Mouse (Mus musculus) cerebellum, adult 11-12 months (tissue): ENCODE results near the gene Lcp2.
"Not testable (repeated sequence)": the region's sequence is repeated elsewhere in the genome, so short reads cannot be mapped to it uniquely, and the experiment has no call there.

Experiments
- DNase-seq: peaks from one replicate; pipeline ENCODE4 v3.0.0; 2022

Lcp2 gene

DNA sequence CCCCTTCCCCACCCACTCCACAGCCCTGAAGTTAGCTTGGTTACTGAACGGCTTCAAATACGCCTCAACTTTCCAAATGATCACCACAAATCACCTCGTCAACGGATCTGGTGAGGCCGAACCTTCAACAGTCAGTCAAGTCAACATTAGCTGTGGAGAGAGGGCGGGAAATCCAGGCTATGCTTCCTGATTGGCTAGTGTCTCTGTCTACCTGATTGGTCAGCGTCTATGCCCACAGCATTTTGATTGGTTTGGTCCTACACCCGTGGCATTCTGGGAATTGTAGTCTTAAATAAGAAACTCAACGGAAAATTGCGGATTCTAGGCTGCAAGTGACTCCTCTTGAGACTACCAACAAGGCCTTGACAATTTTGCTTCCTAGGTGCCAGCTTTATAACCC is 51.7 kb downstream of the Lcp2 start, which contains the start of gene 4930469K13Rik:
TSS of gene 4930469K13Rik (minus strand) at position 133 of the 400 bp plus-strand sequence.
- DNase-seq = no peak

DNA sequence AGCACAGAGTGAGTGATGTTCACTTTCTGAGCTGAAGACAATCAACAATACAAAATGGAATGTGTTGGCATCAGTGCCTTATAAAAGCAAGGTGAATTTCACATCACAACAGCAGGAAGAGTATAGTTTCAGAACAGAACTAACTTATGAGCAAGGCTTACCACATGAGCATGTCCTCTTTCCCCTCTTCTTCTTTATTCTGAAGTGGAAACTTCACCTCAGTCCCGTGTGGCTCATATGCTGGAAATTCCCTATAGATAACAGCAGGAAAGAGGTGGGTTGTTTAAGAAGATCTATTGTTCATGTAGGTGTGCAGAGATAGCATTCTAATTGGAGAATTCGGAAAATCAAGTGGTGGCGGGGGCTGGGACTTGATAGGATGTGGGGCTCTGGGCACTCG is 55.1 kb downstream of the Lcp2 start:
- DNase-seq = no peak

DNA sequence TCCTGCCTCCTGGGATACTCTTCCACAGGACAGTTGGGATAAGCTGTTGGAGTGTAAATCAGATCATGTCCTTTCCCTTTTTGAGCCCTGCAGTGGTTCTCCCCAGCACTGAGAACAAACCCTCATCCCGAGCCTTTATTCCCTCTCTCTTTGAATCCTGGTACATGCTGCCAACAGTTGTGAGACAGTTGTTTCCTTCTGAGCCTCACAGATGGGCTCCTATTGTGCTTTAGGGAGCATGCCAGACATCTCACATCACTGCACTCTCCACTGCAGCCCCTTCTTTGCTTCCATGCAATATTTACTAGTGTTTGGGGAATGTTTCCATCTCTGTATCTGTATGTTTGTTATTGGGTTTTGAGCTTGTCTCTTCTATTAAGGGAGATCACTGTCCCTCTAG is 58.2 kb downstream of the Lcp2 start:
- DNase-seq = no peak

DNA sequence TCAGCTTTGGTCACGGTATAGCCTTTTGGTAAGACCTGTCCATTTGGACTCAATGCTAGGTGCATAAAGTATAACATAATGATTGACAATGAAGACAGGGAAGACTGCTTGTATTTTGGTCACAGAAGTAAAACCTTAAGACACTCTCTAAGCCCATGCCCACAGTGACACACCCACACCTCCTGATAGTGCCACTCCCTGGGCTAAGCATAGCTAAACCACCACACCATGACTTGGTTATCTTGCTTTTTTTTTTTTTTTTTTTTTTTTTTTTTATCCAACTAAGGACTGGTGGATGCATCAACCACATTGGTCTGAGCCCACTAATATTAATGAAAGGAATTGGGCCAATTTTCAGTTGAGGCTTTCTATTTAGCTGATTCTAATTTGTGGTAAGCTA is 62.5 kb downstream of the Lcp2 start:
- DNase-seq = no peak

DNA sequence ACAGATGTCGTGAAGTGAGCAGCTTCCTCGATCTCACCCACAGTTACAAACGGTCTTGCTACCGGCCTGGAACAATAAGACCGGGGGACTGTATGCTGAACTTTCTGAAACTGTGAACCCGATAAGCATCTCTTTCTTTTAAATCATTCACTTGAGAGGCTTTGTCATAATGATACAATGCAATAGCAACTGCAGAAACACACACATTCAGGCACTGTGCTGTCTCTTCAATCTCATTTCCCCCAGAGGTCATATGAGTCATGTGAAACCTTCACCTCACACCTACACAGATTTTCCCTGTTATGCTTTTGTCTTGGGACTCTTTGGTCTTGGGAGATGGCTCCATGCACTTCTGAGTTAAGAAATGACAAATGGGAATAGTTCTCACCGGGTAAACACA is 65.2 kb downstream of the Lcp2 start:
- no peak for DNase-seq

DNA sequence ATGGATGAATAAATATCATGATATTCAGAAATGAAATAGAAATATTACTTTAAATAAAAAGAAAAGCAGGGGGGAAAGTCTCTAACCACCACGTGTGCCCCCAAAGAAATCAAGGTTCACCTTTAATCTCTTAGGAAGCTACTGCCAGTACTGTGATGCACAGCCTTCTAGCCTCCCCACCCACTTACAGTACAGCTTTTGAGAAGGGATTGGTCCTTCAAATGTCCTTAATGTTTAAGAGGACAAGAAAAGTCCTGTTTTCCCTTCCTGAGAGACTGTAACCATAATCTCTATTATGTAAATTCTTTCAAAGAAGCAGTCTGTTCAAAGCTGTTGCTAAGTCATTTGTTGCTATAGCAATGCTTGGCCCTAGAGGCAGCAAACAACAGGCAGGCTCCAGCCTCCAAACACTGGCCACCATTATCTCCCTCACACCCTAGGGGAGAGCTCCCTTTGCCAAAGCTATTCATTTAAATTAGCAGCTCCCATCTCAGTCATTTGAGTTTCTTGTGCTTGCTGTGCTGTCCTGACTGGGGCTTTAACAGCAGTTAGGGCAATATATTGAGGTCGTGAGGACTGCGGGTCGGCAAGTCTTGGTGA is 66.2 kb downstream of the Lcp2 start:
- peak; percentile 13 for DNase-seq

DNA sequence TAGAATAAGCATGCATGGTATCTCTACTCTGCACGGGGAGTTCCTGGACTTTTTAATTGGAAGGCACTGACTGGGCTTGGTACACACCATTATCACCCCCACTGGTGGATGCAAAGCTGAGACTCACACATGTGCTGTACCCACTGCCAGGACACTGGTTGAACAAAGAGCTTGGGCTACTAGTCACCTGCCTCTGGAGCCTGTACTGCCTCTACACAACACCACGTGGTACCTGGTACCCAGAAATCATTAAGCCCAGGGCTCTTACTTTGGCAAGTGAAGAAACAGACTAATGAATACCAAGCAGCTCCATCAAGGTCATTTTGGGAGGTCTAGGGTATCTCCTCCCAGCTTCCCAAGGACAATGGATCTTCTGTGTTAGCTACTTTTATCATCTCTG is 67.0 kb downstream of the Lcp2 start:
- no peak for DNase-seq

DNA sequence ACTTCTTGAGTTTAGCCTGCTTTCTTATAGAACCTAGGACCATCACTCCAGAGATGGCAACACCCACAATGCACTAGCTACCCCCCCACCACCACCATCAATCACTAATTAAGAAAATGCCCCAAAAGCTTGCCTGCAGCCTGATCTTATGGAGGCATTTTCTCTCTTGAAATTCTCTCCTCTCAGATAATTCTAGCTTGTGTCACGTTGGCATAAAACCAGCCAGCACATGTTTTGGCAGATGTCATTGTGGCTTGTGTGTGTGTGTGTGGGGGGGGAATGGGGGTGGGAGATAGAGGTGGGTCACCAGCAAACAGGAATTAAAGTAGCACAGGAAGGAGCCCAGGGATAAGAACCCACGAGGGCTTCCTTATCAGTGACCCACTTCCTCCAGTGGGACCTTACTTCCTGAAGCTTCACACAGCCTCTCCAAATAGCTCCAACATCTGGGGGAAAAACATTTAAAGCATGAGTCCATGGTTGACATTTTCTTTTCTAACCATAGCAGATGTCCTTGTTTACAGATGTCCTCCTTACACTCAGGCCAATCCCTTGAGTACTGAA is 69.9 kb downstream of the Lcp2 start:
- no peak for DNase-seq

DNA sequence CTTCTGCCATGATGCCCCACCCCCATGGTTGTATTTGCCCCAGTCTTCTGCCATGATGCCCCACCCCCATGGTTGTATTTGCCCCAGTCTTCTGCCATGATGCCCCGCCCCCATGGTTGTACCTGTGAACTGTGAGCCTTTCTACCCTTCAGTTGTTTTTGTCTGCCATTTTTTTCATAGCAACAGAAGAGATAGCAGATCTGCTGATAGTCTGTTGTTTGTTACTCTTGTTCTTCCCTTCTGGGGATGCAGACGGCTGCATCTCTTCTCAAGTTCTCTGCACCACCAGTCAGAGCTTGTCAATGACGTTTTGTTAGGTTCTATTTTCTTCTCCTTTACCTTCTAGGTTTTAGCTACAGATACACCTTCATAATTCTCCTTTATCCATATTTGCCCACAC is 70.9 kb downstream of the Lcp2 start:
- DNase-seq = no peak

DNA sequence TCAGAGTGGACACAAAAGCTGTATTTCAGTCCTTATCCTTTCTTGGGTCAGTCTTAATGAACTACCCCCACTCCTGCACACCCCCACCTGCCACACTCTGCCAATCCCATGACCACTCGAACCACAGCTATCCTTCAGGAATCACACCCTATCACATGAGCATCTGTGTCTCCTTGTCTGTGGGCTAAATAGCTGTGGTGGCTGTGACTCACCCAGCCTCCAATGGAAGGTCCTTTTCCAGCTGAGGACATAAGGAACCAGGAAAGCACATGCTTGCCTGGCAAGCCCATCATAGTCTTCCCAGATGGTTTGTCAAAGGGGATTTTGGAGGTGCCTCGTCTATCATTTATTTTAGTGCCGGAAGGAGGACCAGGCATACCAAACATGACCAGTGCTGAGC is 71.6 kb downstream of the Lcp2 start:
- no peak for DNase-seq

DNA sequence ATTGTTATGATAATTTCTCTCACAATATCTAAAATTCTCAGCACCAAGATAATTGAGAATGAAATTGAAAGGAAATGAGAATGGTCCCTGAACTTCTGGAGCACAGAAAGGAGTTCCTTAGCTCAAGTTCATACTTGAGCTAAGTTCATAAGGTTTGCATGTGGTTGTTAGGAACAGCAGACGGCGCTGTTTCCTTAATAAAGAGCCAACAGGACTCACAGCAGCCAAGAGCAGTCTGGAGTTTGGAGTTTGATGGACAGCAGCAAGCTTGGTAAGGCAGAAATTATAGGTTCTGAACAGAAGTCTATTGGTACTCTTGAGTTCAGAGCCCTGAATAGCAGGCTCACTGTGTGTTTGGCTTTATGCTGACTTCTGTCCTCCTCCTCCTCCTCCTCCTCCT is 76.4 kb downstream of the Lcp2 start:
- DNase-seq = no peak

DNA sequence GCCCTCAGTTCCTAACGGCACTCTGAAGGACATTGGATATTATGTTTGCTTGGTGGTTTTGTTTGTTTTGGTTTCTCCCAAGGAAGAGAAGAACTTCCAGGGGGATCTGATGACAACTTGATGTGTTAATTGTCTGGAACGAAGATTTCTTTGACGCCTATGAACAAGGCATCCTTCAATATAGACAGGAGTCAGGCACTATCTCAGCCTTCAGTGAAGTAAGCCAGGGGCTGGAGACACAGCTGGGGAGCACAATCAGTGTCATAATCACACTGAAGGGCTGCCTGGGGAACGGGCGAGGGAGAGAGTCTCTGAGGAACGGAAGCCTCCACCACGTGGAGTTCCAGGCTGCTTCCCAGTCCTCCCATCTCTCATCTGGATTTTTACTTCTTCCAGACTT is 78.1 kb downstream of the Lcp2 start:
- DNase-seq = no peak

DNA sequence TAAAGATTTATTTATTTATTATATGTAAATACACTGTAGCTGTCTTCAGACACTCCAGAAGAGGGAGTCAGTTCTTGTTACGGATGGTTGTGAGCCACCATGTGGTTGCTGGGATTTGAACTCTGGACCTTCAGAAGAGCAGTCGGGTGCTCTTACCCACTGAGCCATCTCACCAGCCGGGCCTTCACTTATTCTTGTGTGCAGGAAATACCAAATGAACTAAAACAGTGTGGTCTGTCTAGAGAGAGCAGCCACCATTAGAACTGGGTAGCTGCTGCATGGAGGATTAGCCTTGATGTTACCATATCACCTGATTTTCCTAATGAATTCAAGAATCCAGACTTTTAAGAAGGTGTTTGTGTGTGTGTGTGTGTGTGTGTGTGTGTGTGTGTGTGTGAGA is 79.0 kb downstream of the Lcp2 start:
- DNase-seq = not testable (repeated sequence)

DNA sequence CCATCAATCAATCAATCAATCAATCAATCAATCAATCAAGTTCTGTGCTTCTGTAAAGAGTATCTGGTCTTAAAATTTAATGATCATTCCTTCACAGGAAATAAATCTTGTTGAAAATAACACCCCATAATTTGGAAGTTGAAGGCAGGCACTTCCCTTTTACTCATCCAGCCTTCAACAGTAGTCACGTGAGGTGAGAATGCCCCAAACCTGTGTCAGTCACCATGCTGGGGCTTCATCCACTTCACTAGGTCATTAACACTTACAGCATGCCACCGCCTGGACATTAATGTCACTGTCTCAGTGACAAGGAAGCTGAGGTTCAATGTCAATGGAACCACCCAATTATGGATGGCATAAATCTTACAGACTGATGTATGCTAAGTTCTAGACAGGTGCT is 81.7 kb downstream of the Lcp2 start:
- DNase-seq = no peak

DNA sequence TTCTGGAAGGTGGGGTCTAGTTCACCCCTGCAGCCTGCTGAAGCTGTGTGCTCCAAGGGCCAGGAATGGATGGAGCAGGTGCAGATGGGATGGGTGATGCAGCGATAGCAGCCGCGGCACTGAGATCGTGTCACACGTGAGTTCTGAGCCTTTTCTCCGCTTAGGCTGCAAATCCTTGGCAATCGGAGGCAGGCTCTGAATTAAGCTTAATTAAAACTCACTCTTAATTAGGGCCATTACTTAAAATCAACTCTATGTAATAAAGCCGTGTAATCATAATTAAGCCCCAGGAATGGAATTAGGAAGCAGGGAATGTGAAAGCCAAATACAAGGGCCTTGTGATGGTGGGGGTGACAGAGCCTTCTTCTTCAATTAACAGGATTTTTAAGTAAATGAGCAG is 92.6 kb downstream of the Lcp2 start:
- no peak for DNase-seq
